Mouse (Mus musculus): ENCODE data around the gene Map3k12.

Gene Map3k12

GRCm38 (mm10) chr15:102516728-102517404 is at the start of gene Map3k12:
Map3k12 (minus strand) TSS chr15:102517064.
- WGBS, result under 1% methylated on average over 43 of the region's 43 CpGs

- WGBS, result 75% methylated on average over 5 of the region's 5 CpGs
These were observed 46.8 kb upstream of the Map3k12 start for GRCm38 (mm10) chr15:102563681-102564080.

GRCm38 (mm10) chr15:102563061-102563460 is 46.2 kb upstream of the Map3k12 start:
- 89% methylated on average over 3 of the region's 3 CpGs for WGBS

- 80% methylated on average over 1 of the region's 1 CpGs for WGBS
These were observed 45.6 kb upstream of the Map3k12 start for GRCm38 (mm10) chr15:102562491-102562890.

GRCm38 (mm10) chr15:102555581-102555980 is 38.7 kb upstream of the Map3k12 start:
- 93% methylated on average over 1 of the region's 1 CpGs for WGBS

GRCm38 (mm10) chr15:102552599-102552998 is 35.7 kb upstream of the Map3k12 start:
- WGBS, result 97% methylated on average over 5 of the region's 5 CpGs

- 49% methylated on average over 3 of the region's 3 CpGs for whole genome bisulfite sequencing
These were observed 30.6 kb upstream of the Map3k12 start for GRCm38 (mm10) chr15:102547478-102547877.

- WGBS, result 38% methylated on average over 3 of the region's 3 CpGs
These were observed 30.0 kb upstream of the Map3k12 start for GRCm38 (mm10) chr15:102546677-102547427.

- 82% methylated on average over 3 of the region's 3 CpGs for WGBS
These were observed 29.4 kb upstream of the Map3k12 start for GRCm38 (mm10) chr15:102546246-102546645.

- 75% methylated on average over 4 of the region's 4 CpGs for WGBS
These were observed 27.9 kb upstream of the Map3k12 start for GRCm38 (mm10) chr15:102544801-102545200.

- WGBS, result 90% methylated on average over 7 of the region's 7 CpGs
These were observed 17.1 kb upstream of the Map3k12 start for GRCm38 (mm10) chr15:102533926-102534325.

GRCm38 (mm10) chr15:102532106-102532900 is 15.4 kb upstream of the Map3k12 start:
- 56% methylated on average over 3 of the region's 3 CpGs for WGBS

- 93% methylated on average over 4 of the region's 4 CpGs for WGBS
These were observed 14.7 kb upstream of the Map3k12 start for GRCm38 (mm10) chr15:102531586-102531985.

GRCm38 (mm10) chr15:102530566-102530965 is 13.7 kb upstream of the Map3k12 start:
- WGBS, result 78% methylated on average over 4 of the region's 4 CpGs

- 100% methylated on average over 1 of the region's 1 CpGs for WGBS
These were observed 11.5 kb upstream of the Map3k12 start for GRCm38 (mm10) chr15:102528396-102528795.

- WGBS, result 68% methylated on average over 3 of the region's 3 CpGs
These were observed 11.1 kb upstream of the Map3k12 start for GRCm38 (mm10) chr15:102527936-102528335.

GRCm38 (mm10) chr15:102526111-102527002 is 9.5 kb upstream of the Map3k12 start:
- 62% methylated on average over 6 of the region's 6 CpGs for WGBS

GRCm38 (mm10) chr15:102524892-102525485 is 8.1 kb upstream of the Map3k12 start, which contains the start of gene Npff:
Npff (minus strand) TSS chr15:102524942.
- WGBS, result 5% methylated on average over 3 of the region's 3 CpGs

- 87% methylated on average over 4 of the region's 4 CpGs for WGBS
These were observed 4.6 kb upstream of the Map3k12 start for GRCm38 (mm10) chr15:102521480-102521879.

- WGBS, result 69% methylated on average over 4 of the region's 4 CpGs
These were observed 3.6 kb upstream of the Map3k12 start for GRCm38 (mm10) chr15:102520416-102520815.
